8 mouse cellular contexts compared by ENCODE assay signal in the genomic region with DNA sequence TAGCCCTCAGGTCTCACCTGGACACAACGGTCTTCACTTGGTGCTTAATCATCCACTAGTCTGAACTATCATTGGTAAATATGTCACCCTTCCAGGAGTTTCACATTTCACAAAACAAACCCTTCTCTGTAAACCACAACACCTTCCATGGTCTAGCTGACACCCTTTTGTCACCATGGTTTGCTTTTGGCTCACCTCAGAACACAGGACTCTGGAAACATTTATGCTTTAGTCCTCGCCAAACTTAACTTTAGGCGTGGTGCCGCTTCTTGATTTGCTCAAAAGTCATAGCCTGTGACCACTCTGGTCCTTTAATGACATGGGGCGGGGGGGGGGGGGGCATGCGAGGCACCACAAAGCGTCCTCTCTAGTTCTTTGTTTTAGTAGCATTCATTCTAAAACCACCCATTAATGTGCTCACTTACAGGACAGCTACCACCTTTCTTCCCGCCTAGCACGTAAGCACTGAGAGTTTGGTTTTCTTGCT. TPM values are rescaled to one million over a fixed set of nuclear protein-coding genes. Genes with fewer than 3 reads are reported as not detected.
DNase-seq lines count a peak whose midpoint lies in the region; ATAC-seq and TF ChIP-seq lines count a peak whose summit lies in the region.
"Had no signal": no experiment of that assay in that cellular context is flagged by ENCODE, and none has a peak within 500 bp of the region (broad histone marks: within the 10 kb centered on the region; RNA-seq: fewer than 3 reads in every experiment).

No protein-coding gene starts in this region.

- TF ChIP-seq POLR2A in limb, embryonic 14.5 days (IDR thresholded peaks at IDR 0.05; ENCODE audit: borderline replicate concordance, extremely low read depth, insufficient read depth, insufficient read length): no peak

- peak overlapping the region; percentile 61 for H3K4me2 ChIP-seq in lung, postnatal 0 days (replicated peaks; ENCODE audit: low read depth, low read length)
- H3K4me2 ChIP-seq in limb, embryonic 14.5 days (replicated peaks; ENCODE audit: low read depth, low read length, severe bottlenecking): peak overlapping the region; percentile 70
- H3K4me2 ChIP-seq in stomach, embryonic 14.5 days (replicated peaks; ENCODE audit: low read depth, low read length): peak overlapping the region; percentile 56

- H3K9ac ChIP-seq in lung, postnatal 0 days (replicated peaks; ENCODE audit: low read depth): no peak overlapping the region
- H3K9ac ChIP-seq in limb, embryonic 14.5 days (ENCODE audit: low read depth, low read length, severe bottlenecking): peak overlapping the region; percentile 52
- peak overlapping the region; percentile 33; the same call in 1 of the 2 replicates for H3K9ac ChIP-seq in stomach, embryonic 14.5 days (replicated peaks; ENCODE audit: low read depth, low read length)

- no peak for ATAC-seq in lung, postnatal 0 days
- ATAC-seq in limb, embryonic 14.5 days (ENCODE audit: low FRiP score, low read depth): no peak
- ATAC-seq in stomach, embryonic 14.5 days (ENCODE audit: insufficient number of reproducible peaks, insufficient read depth, low FRiP score, low read depth): no peak

- no peaks in the 10 kb centered on the region for H3K27me3 ChIP-seq in lung, postnatal 0 days (replicated peaks; ENCODE audit: insufficient read depth, low read length)
- H3K27me3 ChIP-seq in forebrain, embryonic 10.5 days (ENCODE audit: poor library complexity, severe bottlenecking): no peaks in the 10 kb centered on the region
- H3K27me3 ChIP-seq in limb, embryonic 14.5 days (ENCODE audit: control insufficient read depth, insufficient read depth, low read length): no peaks in the 10 kb centered on the region
- H3K27me3 ChIP-seq in stomach, embryonic 14.5 days (ENCODE audit: control insufficient read depth, insufficient read depth, low read length): no peaks in the 10 kb centered on the region

- peaks cover 10% of the 10 kb centered on the region; the same call in 1 of the 2 replicates for H3K4me1 ChIP-seq in lung, postnatal 0 days (ENCODE audit: insufficient read depth, low read depth, low read length)
- H3K4me1 ChIP-seq in forebrain, embryonic 10.5 days: peaks cover 40% of the 10 kb centered on the region
- H3K4me1 ChIP-seq in limb, embryonic 14.5 days (ENCODE audit: control insufficient read depth, insufficient read depth, low read length): peaks cover 16% of the 10 kb centered on the region
- H3K4me1 ChIP-seq in stomach, embryonic 14.5 days (ENCODE audit: control insufficient read depth, insufficient read depth, low read length): peaks cover 8% of the 10 kb centered on the region; the same call in 1 of the 2 replicates

- peak overlapping the region; percentile 95; the same call in 1 of the 2 replicates for H3K27ac ChIP-seq in lung, postnatal 0 days (ENCODE audit: low read length)
- peak overlapping the region; percentile 96 for H3K27ac ChIP-seq in forebrain, embryonic 10.5 days
- H3K27ac ChIP-seq in limb, embryonic 14.5 days (replicated peaks; ENCODE audit: low read depth, low read length): peak overlapping the region; percentile 88; the same call in 1 of the 2 replicates
- peak overlapping the region; percentile 97 for H3K27ac ChIP-seq in stomach, embryonic 14.5 days (ENCODE audit: low read length)

- no peaks in the 10 kb centered on the region for H3K36me3 ChIP-seq in lung, postnatal 0 days (ENCODE audit: insufficient read depth, low read length)
- peaks cover 16% of the 10 kb centered on the region for H3K36me3 ChIP-seq in forebrain, embryonic 10.5 days (replicated peaks)
- no peaks in the 10 kb centered on the region for H3K36me3 ChIP-seq in limb, embryonic 14.5 days (ENCODE audit: control insufficient read depth, insufficient read depth, low read length)
- no peaks in the 10 kb centered on the region for H3K36me3 ChIP-seq in stomach, embryonic 14.5 days (ENCODE audit: control insufficient read depth, insufficient read depth, low read length)

- H3K9me3 ChIP-seq in lung, postnatal 0 days (ENCODE audit: low read length): no peaks in the 10 kb centered on the region
- H3K9me3 ChIP-seq in forebrain, embryonic 10.5 days: no peaks in the 10 kb centered on the region
- no peaks in the 10 kb centered on the region for H3K9me3 ChIP-seq in limb, embryonic 14.5 days (ENCODE audit: control insufficient read depth, low read length)
- no peaks in the 10 kb centered on the region for H3K9me3 ChIP-seq in stomach, embryonic 14.5 days (ENCODE audit: control insufficient read depth, low read depth, low read length)

- TF ChIP-seq EP300 in lung, postnatal 0 days (IDR thresholded peaks at IDR 0.05): no peak

- no peak for TF ChIP-seq CTCF in lung, postnatal 0 days (IDR thresholded peaks at IDR 0.05)

- no peak for DNase-seq in lung, postnatal 0 days (ENCODE audit: low spot score)
- DNase-seq in lung, postnatal 14 days: no peak
- DNase-seq in forebrain, embryonic 10.5 days (ENCODE audit: extremely low spot score, low spot score): no peak
- DNase-seq in limb, embryonic 14.5 days (ENCODE audit: low spot score): no peak
- DNase-seq in urinary bladder, postnatal 14 days (ENCODE audit: low spot score): no peak
- DNase-seq in frontal cortex, postnatal 36 days (ENCODE audit: low spot score in 2 of 2): no peak
- DNase-seq: cerebellum, adult 18-20 months had no signal

- H3K4me3 ChIP-seq in lung, postnatal 0 days (ENCODE audit: low read depth, low read length): peak overlapping the region; percentile 70
- peak overlapping the region; percentile 95 for H3K4me3 ChIP-seq in forebrain, embryonic 10.5 days
- H3K4me3 ChIP-seq in limb, embryonic 14.5 days (replicated peaks; ENCODE audit: low read length): peak overlapping the region; percentile 70
- peak overlapping the region; percentile 83 for H3K4me3 ChIP-seq in stomach, embryonic 14.5 days (ENCODE audit: low read depth, low read length)

- 30% methylated on average over 9 of the region's 9 CpGs for WGBS in lung, postnatal 0 days
- WGBS in forebrain, embryonic 10.5 days: 46% methylated on average over 9 of the region's 9 CpGs
- WGBS in limb, embryonic 14.5 days: 38% methylated on average over 9 of the region's 9 CpGs
- 35% methylated on average over 9 of the region's 9 CpGs for WGBS in stomach, embryonic 14.5 days

RNA-seq across cellular contexts. Expression of a gene that starts 1.0 kb away (rescaled TPM):
- 20.4 and 20.5 TPM in 2 replicates for polyA plus RNA-seq in lung, postnatal 0 days (2015; fragmentation: Nextera tagmentation; extraction: Ambion mirVana)
- 44.8 and 51.1 TPM in 2 replicates for polyA plus RNA-seq in forebrain, embryonic 10.5 days (2016; fragmentation: Nextera tagmentation; extraction: Ambion mirVana)
- polyA plus RNA-seq in limb, embryonic 14.5 days (2012; rRNA removed): 81.4 and 92.8 TPM in 2 replicates
- 51.7 and 57.5 TPM in 2 replicates for polyA plus RNA-seq in limb, embryonic 14.5 days (2014; fragmentation: Nextera tagmentation; extraction: Ambion mirVana)
- polyA plus RNA-seq in stomach, embryonic 14.5 days (2014; fragmentation: Nextera tagmentation; extraction: Ambion mirVana): 35.5 and 36.9 TPM in 2 replicates

RNA-seq across cellular contexts. Expression of a gene that starts 17.2 kb away (rescaled TPM):
- polyA plus RNA-seq in lung, postnatal 0 days (2015; fragmentation: Nextera tagmentation; extraction: Ambion mirVana): not detected in 2 replicates
- not detected in 2 replicates for polyA plus RNA-seq in forebrain, embryonic 10.5 days (2016; fragmentation: Nextera tagmentation; extraction: Ambion mirVana)
- polyA plus RNA-seq in limb, embryonic 14.5 days (2012; rRNA removed): 0.09 and 0.11 TPM in 2 replicates
- polyA plus RNA-seq in limb, embryonic 14.5 days (2014; fragmentation: Nextera tagmentation; extraction: Ambion mirVana): not detected in 2 replicates
- not detected in 2 replicates for polyA plus RNA-seq in stomach, embryonic 14.5 days (2014; fragmentation: Nextera tagmentation; extraction: Ambion mirVana)

RNA-seq across cellular contexts. Expression of a gene that starts 20.2 kb away (rescaled TPM):
- 0.17 and 0.45 TPM in 2 replicates for polyA plus RNA-seq in lung, postnatal 0 days (2015; fragmentation: Nextera tagmentation; extraction: Ambion mirVana)
- polyA plus RNA-seq in forebrain, embryonic 10.5 days (2016; fragmentation: Nextera tagmentation; extraction: Ambion mirVana): 0.75 and 0.88 TPM in 2 replicates
- polyA plus RNA-seq in limb, embryonic 14.5 days (2012; rRNA removed): 18.6 and 28.4 TPM in 2 replicates
- 1.4 and 2.3 TPM in 2 replicates for polyA plus RNA-seq in limb, embryonic 14.5 days (2014; fragmentation: Nextera tagmentation; extraction: Ambion mirVana)
- 0.87 and 1.4 TPM in 2 replicates for polyA plus RNA-seq in stomach, embryonic 14.5 days (2014; fragmentation: Nextera tagmentation; extraction: Ambion mirVana)

RNA-seq across cellular contexts. Expression of a gene that starts 28.8 kb away (rescaled TPM):
- not detected in 2 replicates for polyA plus RNA-seq in lung, postnatal 0 days (2015; fragmentation: Nextera tagmentation; extraction: Ambion mirVana)
- not detected in 2 replicates for polyA plus RNA-seq in forebrain, embryonic 10.5 days (2016; fragmentation: Nextera tagmentation; extraction: Ambion mirVana)
- 0.52 TPM in 1 of 2 replicates, not detected in the other for polyA plus RNA-seq in limb, embryonic 14.5 days (2012; rRNA removed)
- not detected in 2 replicates for polyA plus RNA-seq in limb, embryonic 14.5 days (2014; fragmentation: Nextera tagmentation; extraction: Ambion mirVana)
- 0.52 TPM in 1 of 2 replicates, not detected in the other for polyA plus RNA-seq in stomach, embryonic 14.5 days (2014; fragmentation: Nextera tagmentation; extraction: Ambion mirVana)

RNA-seq across cellular contexts. Expression of a gene that starts 44.1 kb away (rescaled TPM):
- 43.0 and 50.6 TPM in 2 replicates for polyA plus RNA-seq in lung, postnatal 0 days (2015; fragmentation: Nextera tagmentation; extraction: Ambion mirVana)
- 346 and 355 TPM in 2 replicates for polyA plus RNA-seq in forebrain, embryonic 10.5 days (2016; fragmentation: Nextera tagmentation; extraction: Ambion mirVana)
- 266 and 303 TPM in 2 replicates for polyA plus RNA-seq in limb, embryonic 14.5 days (2012; rRNA removed)
- 153 and 178 TPM in 2 replicates for polyA plus RNA-seq in limb, embryonic 14.5 days (2014; fragmentation: Nextera tagmentation; extraction: Ambion mirVana)
- 118 and 120 TPM in 2 replicates for polyA plus RNA-seq in stomach, embryonic 14.5 days (2014; fragmentation: Nextera tagmentation; extraction: Ambion mirVana)
